Mouse (Mus musculus) cerebellum, adult 2 months (tissue): ENCODE measurements at regions not wholly inside any gene's neighbourhood (a gene's known extent, or its start where the extent isn't known, plus 50 kb on each side); places are given as distances from the start of the nearest gene placed in this dataset.

Source experiments
- CTCF ChIP-seq: fragments of 200-500 bp; IDR thresholded peaks from 2 replicates; pipeline ENCODE4 v1.5.1; 2011; ENCODE audit warnings: low read depth, mild to moderate bottlenecking, control low read depth, low read length, moderate library complexity, borderline replicate concordance; ENCODE audit not compliant: insufficient read depth
- POLR2A ChIP-seq: fragments of 200-500 bp; IDR thresholded peaks from 2 replicates; pipeline ENCODE4 v1.6.1; 2011; ENCODE audit warnings: low read length, control low read depth, borderline replicate concordance; ENCODE audit not compliant: insufficient read depth

GRCm38 (mm10) chr16:93042941-93043340 is 217.0 kb upstream of the Runx1 start:
- no peak for TF ChIP-seq CTCF
- no peak for TF ChIP-seq POLR2A
